Mouse (Mus musculus) CH12F3 (cell line): Measurements from ENCODE around the gene Olfr519.

Experiments used
- in situ Hi-C: fragments of 300-500 bp; cut with MboI; formaldehyde crosslinking; loops from 2 replicates; pipeline ENCODE4 v1.14.3; 2020; ENCODE audit warnings: low sequenced_read_pairs

Gene Olfr519

GRCm38 (mm10) chr7:108894320-108894719 is at the start of gene Olfr519:
Gene Olfr519, minus strand, starts transcription at chr7:108894420.
- in situ Hi-C loops: no loop called here

GRCm38 (mm10) chr7:108944002-108944401 is 49.8 kb upstream of the Olfr519 start:
- in situ Hi-C loops: no loop called here

GRCm38 (mm10) chr7:108941466-108941865 is 47.2 kb upstream of the Olfr519 start:
- in situ Hi-C loops: no loop called here

GRCm38 (mm10) chr7:108936591-108936990 is 42.4 kb upstream of the Olfr519 start:
- in situ Hi-C loops: no loop called here

GRCm38 (mm10) chr7:108935411-108935810 is 41.2 kb upstream of the Olfr519 start:
- in situ Hi-C loops: no loop called here

- in situ Hi-C loops: no loop called here
Observed at GRCm38 (mm10) chr7:108934836-108935235, 40.6 kb upstream of the Olfr519 start.

GRCm38 (mm10) chr7:108933794-108934731 is 39.8 kb upstream of the Olfr519 start, which contains the start of gene Eif3f:
Gene Eif3f, plus strand, starts transcription at chr7:108934417.
- in situ Hi-C loops: no loop called here

GRCm38 (mm10) chr7:108929726-108930393 is 35.6 kb upstream of the Olfr519 start, which contains the start of gene Nlrp10:
Gene Nlrp10, minus strand, starts transcription at chr7:108930178.
- in situ Hi-C loops: no loop called here

GRCm38 (mm10) chr7:108928280-108929188 is 34.3 kb upstream of the Olfr519 start:
- in situ Hi-C loops: no loop called here

- in situ Hi-C loops: no loop called here
Observed at GRCm38 (mm10) chr7:108927043-108927442, 32.8 kb upstream of the Olfr519 start.

GRCm38 (mm10) chr7:108903969-108904368 is 9.7 kb upstream of the Olfr519 start:
- in situ Hi-C loops: no loop called here

- in situ Hi-C loops: no loop called here
Observed at GRCm38 (mm10) chr7:108884906-108885305, 9.3 kb downstream of the Olfr519 start, which contains the start of gene Olfr518. Gene Olfr518, minus strand, starts transcription at chr7:108885006.

GRCm38 (mm10) chr7:108872279-108872678 is 21.9 kb downstream of the Olfr519 start, which contains the start of gene Olfr517:
Gene Olfr517, minus strand, starts transcription at chr7:108872379.
- in situ Hi-C loops: no loop called here

GRCm38 (mm10) chr7:108850429-108850828 is 43.8 kb downstream of the Olfr519 start, which contains the start of gene Olfr516:
Gene Olfr516, minus strand, starts transcription at chr7:108850529.
- in situ Hi-C loops: no loop called here
